Mouse (Mus musculus) adrenal gland, postnatal 25 days (tissue): Measurements from ENCODE around the gene Dgki. TPM values are rescaled to one million over a fixed set of nuclear protein-coding genes. Genes with fewer than 3 reads are reported as not detected.

Experiments used
- DNase-seq: peaks from one replicate; pipeline ENCODE4 v3.0.0; 2021; ENCODE audit warnings: mixed read lengths
- total RNA-seq: library from RNA; stranded (reverse); gene quantifications from 2 replicates; pipeline ENCODE4 v1.2.3, GENCODE M21; 2021

Gene Dgki
- total RNA-seq, 1 experiment from 2014 or later, result 2.8 TPM

GRCm38 (mm10) chr6:37240140-37240539 lies 59.8 kb downstream of the Dgki start:
- DNase-seq, result no peak

- no peak for DNase-seq
These were observed 63.1 kb downstream of the Dgki start for GRCm38 (mm10) chr6:37236893-37237292.

- no peak for DNase-seq
These were observed 68.8 kb downstream of the Dgki start for GRCm38 (mm10) chr6:37231148-37231547.

GRCm38 (mm10) chr6:37222947-37223510 lies 77.0 kb downstream of the Dgki start:
- DNase-seq, result no peak

- DNase-seq, result no peak
These were observed 78.0 kb downstream of the Dgki start for GRCm38 (mm10) chr6:37222016-37222415.

GRCm38 (mm10) chr6:37219110-37219509 lies 80.9 kb downstream of the Dgki start:
- DNase-seq, result no peak

GRCm38 (mm10) chr6:37216342-37216763 lies 83.6 kb downstream of the Dgki start:
- DNase-seq, result peak; percentile 23

GRCm38 (mm10) chr6:37215655-37216054 lies 84.3 kb downstream of the Dgki start:
- no peak for DNase-seq

- no peak for DNase-seq
These were observed 87.1 kb downstream of the Dgki start for GRCm38 (mm10) chr6:37212930-37213329.

- no peak for DNase-seq
These were observed 88.3 kb downstream of the Dgki start for GRCm38 (mm10) chr6:37211545-37212247.

GRCm38 (mm10) chr6:37202901-37203300 lies 97.1 kb downstream of the Dgki start:
- DNase-seq, result no peak

- DNase-seq, result no peak
These were observed 99.1 kb downstream of the Dgki start for GRCm38 (mm10) chr6:37200840-37201239.

- no peak for DNase-seq
These were observed 100.5 kb downstream of the Dgki start for GRCm38 (mm10) chr6:37199502-37199901.

- no peak for DNase-seq
These were observed 102.2 kb downstream of the Dgki start for GRCm38 (mm10) chr6:37197745-37198144.

GRCm38 (mm10) chr6:37196870-37197269 lies 103.1 kb downstream of the Dgki start:
- no peak for DNase-seq

- no peak for DNase-seq
These were observed 104.2 kb downstream of the Dgki start for GRCm38 (mm10) chr6:37195766-37196165.

GRCm38 (mm10) chr6:37181961-37182360 lies 118.0 kb downstream of the Dgki start:
- no peak for DNase-seq

GRCm38 (mm10) chr6:37171149-37171832 lies 128.7 kb downstream of the Dgki start:
- DNase-seq, result no peak

- no peak for DNase-seq
These were observed 141.1 kb downstream of the Dgki start for GRCm38 (mm10) chr6:37158880-37159279.

- DNase-seq, result no peak
These were observed 145.9 kb downstream of the Dgki start for GRCm38 (mm10) chr6:37154051-37154450.

- DNase-seq, result no peak
These were observed 149.5 kb downstream of the Dgki start for GRCm38 (mm10) chr6:37150483-37150882.

GRCm38 (mm10) chr6:37150038-37150437 lies 149.9 kb downstream of the Dgki start:
- no peak for DNase-seq

GRCm38 (mm10) chr6:37149196-37149595 lies 150.8 kb downstream of the Dgki start:
- DNase-seq, result no peak
